Mouse (Mus musculus): ENCODE measurements around the gene Prkar1a. TPM values are rescaled to one million over a fixed set of nuclear protein-coding genes. Genes with fewer than 3 reads are reported as not detected.

The Prkar1a gene
- polyA plus RNA-seq (2015; fragmentation: Nextera tagmentation; extraction: Ambion mirVana) = 109 and 112 TPM in 2 replicates

- peaks cover 3% of the 10 kb centered on the region; the same call in 1 of the 2 replicates for H3K27me3 ChIP-seq (ENCODE audit: control insufficient read depth, insufficient read depth, low read depth, low read length)
- WGBS (ENCODE audit: insufficient replicate concordance) = 6% methylated on average over 8 of the region's 8 CpGs
Measured at GRCm38 (mm10) chr11:109649206-109649605, at the start of gene Prkar1a. Gene Prkar1a, plus strand, starts transcription at chr11:109649405.

GRCm38 (mm10) chr11:109607600-109607999, 41.6 kb upstream of the Prkar1a start:
- whole genome bisulfite sequencing (ENCODE audit: insufficient replicate concordance) = 77% methylated on average over 6 of the region's 6 CpGs
- no peak overlapping the region for H3K4me2 ChIP-seq (ENCODE audit: low read depth, low read length)
- peaks cover 7% of the 10 kb centered on the region for H3K36me3 ChIP-seq (ENCODE audit: control insufficient read depth, insufficient read depth)
- H3K27ac ChIP-seq (ENCODE audit: low read length) = no peak overlapping the region
- H3K4me3 ChIP-seq (ENCODE audit: low read depth, low read length) = no peak overlapping the region
- peaks cover 30% of the 10 kb centered on the region for H3K4me1 ChIP-seq (ENCODE audit: control insufficient read depth, low read depth, low read length)
- no peaks in the 10 kb centered on the region for H3K9me3 ChIP-seq (replicated peaks; ENCODE audit: control insufficient read depth, low read length)
- no peak for ATAC-seq (ENCODE audit: low read depth)
- no peaks in the 10 kb centered on the region for H3K27me3 ChIP-seq (ENCODE audit: control insufficient read depth, insufficient read depth, low read depth, low read length)
- no peak overlapping the region for H3K9ac ChIP-seq (ENCODE audit: low read depth, low read length)

More at GRCm38 (mm10) chr11:109649206-109649605, at the start of gene Prkar1a:
- Histone ChIP-seq H3K9ac (ENCODE audit: low read depth, low read length) (peak within 1 kb of the TSS; percentile 36), H3K27ac (ENCODE audit: low read length) (no peak within 1 kb of the TSS), H3K9me3 (replicated peaks; ENCODE audit: control insufficient read depth, low read length) (no peaks in the 10 kb centered on the region), H3K4me2 (ENCODE audit: low read depth, low read length) (peak within 1 kb of the TSS; percentile 96), H3K4me1 (ENCODE audit: control insufficient read depth, low read depth, low read length) (peaks cover 29% of the 10 kb centered on the region), H3K36me3 (ENCODE audit: control insufficient read depth, insufficient read depth) (peaks cover 3% of the 10 kb centered on the region; the same call in 1 of the 2 replicates), H3K4me3 (ENCODE audit: low read depth, low read length) (peak within 1 kb of the TSS; percentile 85)
- ATAC-seq (ENCODE audit: low read depth) = no peak

- peak overlapping the region; percentile 2; the same call in 1 of the 2 replicates for H3K9ac ChIP-seq (ENCODE audit: low read depth, low read length)
- peak overlapping the region; percentile 91 for H3K4me3 ChIP-seq (ENCODE audit: low read depth, low read length)
- H3K27me3 ChIP-seq (ENCODE audit: control insufficient read depth, insufficient read depth, low read depth, low read length) = no peaks in the 10 kb centered on the region
- H3K4me2 ChIP-seq (ENCODE audit: low read depth, low read length) = peak overlapping the region; percentile 95
- H3K36me3 ChIP-seq (ENCODE audit: control insufficient read depth, insufficient read depth) = no peaks in the 10 kb centered on the region; the same call in 1 of the 2 replicates
- H3K4me1 ChIP-seq (ENCODE audit: control insufficient read depth, low read depth, low read length) = peaks cover 37% of the 10 kb centered on the region
- 40% methylated on average over 6 of the region's 6 CpGs for WGBS (ENCODE audit: insufficient replicate concordance)
- H3K9me3 ChIP-seq (replicated peaks; ENCODE audit: control insufficient read depth, low read length) = no peaks in the 10 kb centered on the region
- ATAC-seq (ENCODE audit: low read depth) = no peak
- 0 out of 2 replicates have a peak overlapping the region, but pooled peaks have one; percentile 31 for H3K27ac ChIP-seq (ENCODE audit: low read length)
Measured at GRCm38 (mm10) chr11:109608976-109609625, 40.1 kb upstream of the Prkar1a start.

- Histone ChIP-seq H3K4me2 (ENCODE audit: low read depth, low read length) (peak overlapping the region; percentile 95), H3K4me3 (ENCODE audit: low read depth, low read length) (peak overlapping the region; percentile 91), H3K9me3 (replicated peaks; ENCODE audit: control insufficient read depth, low read length) (no peaks in the 10 kb centered on the region), H3K27me3 (ENCODE audit: control insufficient read depth, insufficient read depth, low read depth, low read length) (no peaks in the 10 kb centered on the region), H3K36me3 (ENCODE audit: control insufficient read depth, insufficient read depth) (no peaks in the 10 kb centered on the region), H3K9ac (ENCODE audit: low read depth, low read length) (peak overlapping the region; percentile 94), H3K4me1 (ENCODE audit: control insufficient read depth, low read depth, low read length) (peaks cover 40% of the 10 kb centered on the region), H3K27ac (ENCODE audit: low read length) (peak overlapping the region; percentile 98)
- ATAC-seq (ENCODE audit: low read depth) = no peak
- 26% methylated on average over 9 of the region's 9 CpGs for WGBS (ENCODE audit: insufficient replicate concordance)
Measured at GRCm38 (mm10) chr11:109610046-109610794, 39.0 kb upstream of the Prkar1a start.

GRCm38 (mm10) chr11:109610795-109611302, 38.4 kb upstream of the Prkar1a start:
- Histone ChIP-seq H3K27ac (ENCODE audit: low read length) (peak overlapping the region; percentile 98), H3K9me3 (replicated peaks; ENCODE audit: control insufficient read depth, low read length) (no peaks in the 10 kb centered on the region), H3K4me3 (ENCODE audit: low read depth, low read length) (peak overlapping the region; percentile 91), H3K4me2 (ENCODE audit: low read depth, low read length) (peak overlapping the region; percentile 95), H3K27me3 (ENCODE audit: control insufficient read depth, insufficient read depth, low read depth, low read length) (no peaks in the 10 kb centered on the region), H3K9ac (ENCODE audit: low read depth, low read length) (peak overlapping the region; percentile 94), H3K36me3 (ENCODE audit: control insufficient read depth, insufficient read depth) (no peaks in the 10 kb centered on the region), H3K4me1 (ENCODE audit: control insufficient read depth, low read depth, low read length) (peaks cover 47% of the 10 kb centered on the region)
- 0% methylated on average over 26 of the region's 26 CpGs for WGBS (ENCODE audit: insufficient replicate concordance)
- peak; percentile 5 for ATAC-seq (ENCODE audit: low read depth)

- ATAC-seq (ENCODE audit: low read depth) = peak; percentile 90
- H3K4me2 ChIP-seq (ENCODE audit: low read depth, low read length) = peak within 1 kb of the TSS; percentile 95
- under 1% methylated on average over 58 of the region's 58 CpGs for WGBS (ENCODE audit: insufficient replicate concordance)
- H3K9ac ChIP-seq (ENCODE audit: low read depth, low read length) = peak within 1 kb of the TSS; percentile 94
- no peaks in the 10 kb centered on the region for H3K27me3 ChIP-seq (ENCODE audit: control insufficient read depth, insufficient read depth, low read depth, low read length)
- peak within 1 kb of the TSS; percentile 98 for H3K27ac ChIP-seq (ENCODE audit: low read length)
- H3K36me3 ChIP-seq (ENCODE audit: control insufficient read depth, insufficient read depth) = no peaks in the 10 kb centered on the region
- peaks cover 54% of the 10 kb centered on the region for H3K4me1 ChIP-seq (ENCODE audit: control insufficient read depth, low read depth, low read length)
- H3K9me3 ChIP-seq (replicated peaks; ENCODE audit: control insufficient read depth, low read length) = no peaks in the 10 kb centered on the region
- peak within 1 kb of the TSS; percentile 91 for H3K4me3 ChIP-seq (ENCODE audit: low read depth, low read length)
Measured at GRCm38 (mm10) chr11:109611303-109612149, 37.7 kb upstream of the Prkar1a start, which contains the start of gene Wipi1. Gene Wipi1, minus strand, starts transcription at chr11:109611967.

GRCm38 (mm10) chr11:109612871-109613529, 36.2 kb upstream of the Prkar1a start:
- H3K27me3 ChIP-seq (ENCODE audit: control insufficient read depth, insufficient read depth, low read depth, low read length) = no peaks in the 10 kb centered on the region
- peaks cover 68% of the 10 kb centered on the region for H3K4me1 ChIP-seq (ENCODE audit: control insufficient read depth, low read depth, low read length)
- H3K9me3 ChIP-seq (replicated peaks; ENCODE audit: control insufficient read depth, low read length) = no peaks in the 10 kb centered on the region
- peak overlapping the region; percentile 98 for H3K27ac ChIP-seq (ENCODE audit: low read length)
- H3K4me3 ChIP-seq (ENCODE audit: low read depth, low read length) = peak overlapping the region; percentile 91
- peak; percentile 5 for ATAC-seq (ENCODE audit: low read depth)
- WGBS (ENCODE audit: insufficient replicate concordance) = 19% methylated on average over 7 of the region's 7 CpGs
- peak overlapping the region; percentile 40 for H3K9ac ChIP-seq (ENCODE audit: low read depth, low read length)
- H3K4me2 ChIP-seq (ENCODE audit: low read depth, low read length) = peak overlapping the region; percentile 78
- H3K36me3 ChIP-seq (ENCODE audit: control insufficient read depth, insufficient read depth) = no peaks in the 10 kb centered on the region

GRCm38 (mm10) chr11:109615286-109615685, 33.9 kb upstream of the Prkar1a start:
- no peaks in the 10 kb centered on the region for H3K27me3 ChIP-seq (ENCODE audit: control insufficient read depth, insufficient read depth, low read depth, low read length)
- H3K9ac ChIP-seq (ENCODE audit: low read depth, low read length) = peak overlapping the region; percentile 64
- peak overlapping the region; percentile 78 for H3K4me2 ChIP-seq (ENCODE audit: low read depth, low read length)
- H3K27ac ChIP-seq (ENCODE audit: low read length) = peak overlapping the region; percentile 87
- no peak for ATAC-seq (ENCODE audit: low read depth)
- 26% methylated on average over 9 of the region's 9 CpGs for WGBS (ENCODE audit: insufficient replicate concordance)
- H3K4me3 ChIP-seq (ENCODE audit: low read depth, low read length) = peak overlapping the region; percentile 47
- H3K9me3 ChIP-seq (replicated peaks; ENCODE audit: control insufficient read depth, low read length) = no peaks in the 10 kb centered on the region
- H3K36me3 ChIP-seq (ENCODE audit: control insufficient read depth, insufficient read depth) = no peaks in the 10 kb centered on the region
- peaks cover 52% of the 10 kb centered on the region for H3K4me1 ChIP-seq (ENCODE audit: control insufficient read depth, low read depth, low read length)

All from liver, embryonic 16.5 days (tissue).